Comparison of ENCODE assay signal across 25 mouse cellular contexts in the genomic region with DNA sequence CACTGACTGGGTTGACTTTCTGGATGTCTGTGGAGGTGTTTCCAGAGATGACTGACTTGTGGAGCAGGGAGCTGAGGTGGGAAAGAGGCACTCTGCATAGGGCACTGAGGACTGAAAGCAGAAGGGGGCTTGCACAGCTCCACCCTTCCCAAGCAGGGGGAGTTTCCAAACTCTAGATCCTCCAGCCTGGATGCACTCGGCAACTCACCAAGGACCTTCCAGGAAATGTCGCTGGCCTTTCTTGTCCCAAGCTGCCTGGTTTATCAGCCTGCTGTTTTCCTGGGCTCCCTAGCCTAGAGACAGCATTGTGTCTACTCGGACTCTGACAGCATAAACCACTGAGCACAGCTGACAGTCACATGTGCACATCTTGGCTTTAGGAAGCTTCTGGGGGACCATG.
DNase-seq lines count a peak whose midpoint lies in the region; ATAC-seq and TF ChIP-seq lines count a peak whose summit lies in the region.
"Had no signal": no experiment of that assay in that cellular context is flagged by ENCODE, and none has a peak within 500 bp of the region (broad histone marks: within the 10 kb centered on the region; RNA-seq: fewer than 3 reads in every experiment).

No protein-coding gene starts in this region.

- peaks cover 9% of the 10 kb centered on the region; the same call in 1 of the 2 replicates for H3K36me3 ChIP-seq in forebrain, postnatal 0 days (ENCODE audit: insufficient read depth)
- peaks cover 15% of the 10 kb centered on the region for H3K36me3 ChIP-seq in forebrain, embryonic 13.5 days (ENCODE audit: poor library complexity, severe bottlenecking)
- H3K36me3 ChIP-seq in heart, embryonic 10.5 days, result peaks cover 19% of the 10 kb centered on the region; the same call in 1 of the 2 replicates
- H3K36me3 ChIP-seq: liver, embryonic 15.5 days had no signal

- no peak; the same call in 1 of the 2 replicates for ATAC-seq in forebrain, postnatal 0 days
- no peak for ATAC-seq in forebrain, embryonic 13.5 days
- ATAC-seq: intestine, postnatal 0 days; Patski had no signal

- H3K27ac ChIP-seq in forebrain, postnatal 0 days (ENCODE audit: low read depth, low read length), result peak overlapping the region; percentile 74
- no peak overlapping the region for H3K27ac ChIP-seq in forebrain, embryonic 13.5 days
- no peak overlapping the region for H3K27ac ChIP-seq in heart, embryonic 10.5 days
- H3K27ac ChIP-seq in left cerebral cortex, adult 2 months, result peak overlapping the region; percentile 9; the same call in 1 of the 2 replicates
- H3K27ac ChIP-seq: embryonic facial prominence, embryonic 13.5 days; forebrain, embryonic 10.5 days; hindbrain, embryonic 12.5 days; limb, embryonic 12.5 days; liver, embryonic 15.5 days had no signal

- no peaks in the 10 kb centered on the region for H3K27me3 ChIP-seq in forebrain, postnatal 0 days (ENCODE audit: insufficient read depth, low read length)
- H3K27me3 ChIP-seq in forebrain, embryonic 13.5 days, result no peaks in the 10 kb centered on the region
- H3K27me3 ChIP-seq in heart, embryonic 10.5 days (ENCODE audit: insufficient read depth, poor library complexity, severe bottlenecking), result no peaks in the 10 kb centered on the region
- H3K27me3 ChIP-seq: embryonic facial prominence, embryonic 13.5 days; hindbrain, embryonic 12.5 days; limb, embryonic 12.5 days; liver, embryonic 15.5 days; Patski had no signal

- no peak overlapping the region for H3K9ac ChIP-seq in forebrain, postnatal 0 days
- H3K9ac ChIP-seq in forebrain, embryonic 13.5 days, result no peak overlapping the region
- H3K9ac ChIP-seq: embryonic facial prominence, embryonic 13.5 days; hindbrain, embryonic 12.5 days; limb, embryonic 12.5 days; liver, embryonic 15.5 days; lung, embryonic 14.5 days had no signal

- intact Hi-C loops in heart, postnatal 14 days (cut with DNase I), result no loop called here
- intact Hi-C loops in left cerebral cortex, adult 2 months (cut with DNase I), result no loop called here
- intact Hi-C loops in left cerebral cortex, postnatal 25 days (cut with DNase I), result no loop called here

- no peak for DNase-seq in forebrain, postnatal 0 days
- peak; percentile 10 to 35 for DNase-seq in heart, postnatal 14 days
- DNase-seq in heart, embryonic 10.5 days (ENCODE audit: low spot score), result no peak
- no peak for DNase-seq in left cerebral cortex, adult 2 months (ENCODE audit: extremely low spot score in 1 of 2, low spot score in 2 of 2)
- no peak for DNase-seq in left cerebral cortex, postnatal 25 days (ENCODE audit: low spot score in 2 of 2)
- no peak for DNase-seq in adrenal gland, postnatal 10 days
- DNase-seq: adrenal gland, postnatal 14 days; cerebellum, adult 11-12 months; cerebellum, adult 9-11 months; gastrocnemius, postnatal 14 days; kidney, adult 9 months; kidney, postnatal 4 days; lung, embryonic 14.5 days; lung, postnatal 14 days; thymus, adult 2 months; thymus, postnatal 36 days had no signal

- H3K4me2 ChIP-seq in forebrain, postnatal 0 days (ENCODE audit: low read depth), result no peak overlapping the region
- no peak overlapping the region for H3K4me2 ChIP-seq in forebrain, embryonic 13.5 days
- H3K4me2 ChIP-seq: embryonic facial prominence, embryonic 13.5 days; hindbrain, embryonic 12.5 days; limb, embryonic 12.5 days; liver, embryonic 15.5 days; lung, embryonic 14.5 days; midbrain, embryonic 11.5 days had no signal

- no peak overlapping the region for H3K4me3 ChIP-seq in forebrain, postnatal 0 days (ENCODE audit: low read depth, low read length)
- no peak overlapping the region for H3K4me3 ChIP-seq in forebrain, embryonic 13.5 days
- no peak overlapping the region for H3K4me3 ChIP-seq in heart, embryonic 10.5 days
- no peak overlapping the region for H3K4me3 ChIP-seq in left cerebral cortex, adult 2 months
- H3K4me3 ChIP-seq: embryonic facial prominence, embryonic 13.5 days; forebrain, embryonic 10.5 days; hindbrain, embryonic 12.5 days; limb, embryonic 12.5 days; liver, embryonic 15.5 days had no signal

- TF ChIP-seq CTCF in forebrain, postnatal 0 days (IDR thresholded peaks at IDR 0.05; ENCODE audit: low read depth), result no peak
- TF ChIP-seq CTCF in left cerebral cortex, adult 2 months (IDR thresholded peaks at IDR 0.05), result no peak

- no peaks in the 10 kb centered on the region for H3K4me1 ChIP-seq in forebrain, postnatal 0 days (ENCODE audit: insufficient read depth)
- no peaks in the 10 kb centered on the region for H3K4me1 ChIP-seq in forebrain, embryonic 13.5 days
- peaks cover 31% of the 10 kb centered on the region for H3K4me1 ChIP-seq in heart, embryonic 10.5 days
- H3K4me1 ChIP-seq: embryonic facial prominence, embryonic 13.5 days; limb, embryonic 12.5 days; liver, embryonic 15.5 days had no signal

- WGBS in forebrain, postnatal 0 days, result 76% methylated on average over 3 of the region's 3 CpGs
- WGBS in forebrain, embryonic 13.5 days, result 90% methylated on average over 3 of the region's 3 CpGs
- WGBS in heart, embryonic 10.5 days, result 44% methylated on average over 3 of the region's 3 CpGs

- no peaks in the 10 kb centered on the region for H3K9me3 ChIP-seq in forebrain, postnatal 0 days (ENCODE audit: low read length)
- no peaks in the 10 kb centered on the region for H3K9me3 ChIP-seq in forebrain, embryonic 13.5 days (replicated peaks)
- H3K9me3 ChIP-seq in heart, embryonic 10.5 days, result no peaks in the 10 kb centered on the region
- H3K9me3 ChIP-seq: embryonic facial prominence, embryonic 13.5 days; hindbrain, embryonic 12.5 days; limb, embryonic 12.5 days; liver, embryonic 15.5 days had no signal

Comparison
In these comparisons a context has a peak if more than half of its experiments do, and no peak if none do; other contexts are left out.
1. DNase-seq: peak in heart, postnatal 14 days (2 of 2); none in forebrain, postnatal 0 days (single experiment), heart, embryonic 10.5 days (single experiment), left cerebral cortex, adult 2 months (0 of 2), left cerebral cortex, postnatal 25 days (0 of 2) and adrenal gland, postnatal 10 days (single experiment).
2. H3K27ac ChIP-seq: peak in forebrain, postnatal 0 days (single experiment) and left cerebral cortex, adult 2 months (single experiment); none in forebrain, embryonic 13.5 days (single experiment) and heart, embryonic 10.5 days (single experiment).